Mouse (Mus musculus): ENCODE results near the gene Slc12a8. TPM values are rescaled to one million over a fixed set of nuclear protein-coding genes. Genes with fewer than 3 reads are reported as not detected.

Slc12a8 gene
- total and polyA plus RNA-seq, 3 experiments: 12.2 to 17.4 (median 16.5) TPM

GRCm38 (mm10) chr16:33479926-33480325 lies 37.2 kb upstream of the Slc12a8 start:
- Histone ChIP-seq H3K27me3 (replicated peaks) (no peaks in the 10 kb centered on the region), H3K4me2 (ENCODE audit: insufficient read depth, low read depth, poor library complexity, severe bottlenecking) (no peak overlapping the region), H3K79me2 (replicated peaks; ENCODE audit: control insufficient read depth, extremely low read depth, insufficient read depth, poor library complexity, severe bottlenecking) (no peaks in the 10 kb centered on the region), H3K9me3 (replicated peaks; ENCODE audit: low read length) (no peaks in the 10 kb centered on the region), H3K4me3 (replicated peaks in 1 of 3; ENCODE audit: low read depth in 2 of 3, low read length in 2 of 3, poor library complexity in 1 of 3) (no peak overlapping the region), H3K4me1 (ENCODE audit: control insufficient read depth in 1 of 2, insufficient read depth in 2 of 2) (no peaks in the 10 kb centered on the region), H3K27ac (ENCODE audit: insufficient read depth, low read depth) (no peak overlapping the region), H3K36me3 (replicated peaks in 1 of 2; ENCODE audit: control insufficient read depth in 1 of 2, insufficient read depth in 1 of 2, low read length in 1 of 2) (peaks cover 30 to 75% of the 10 kb centered on the region in 2 experiments), H3K9ac (ENCODE audit: insufficient read depth, low read depth) (no peak overlapping the region)
- in situ Hi-C loops (cut with MboI; ENCODE audit: low pct_ligation_motif_present, low pct_unique_long_range_greater_than_20kb, low sequenced_read_pairs) (no loop called here), dilution Hi-C loops (cut with MboI; ENCODE audit: extremely low pct_ligation_motif_present, extremely low pct_unique_long_range_greater_than_20kb, low sequenced_read_pairs) (no loop called here)
- no peak for TF ChIP-seq UBTF (IDR thresholded peaks at IDR 0.05; ENCODE audit: low read depth, low read length)
- TF ChIP-seq ELF1 (IDR thresholded peaks at IDR 0.05; ENCODE audit: low read depth, low read length): peak; percentile 13; the same call in 1 of the 2 replicates
- DNase-seq (ENCODE audit: extremely low read depth): peak; percentile 15

GRCm38 (mm10) chr16:33481148-33481547 lies 36.0 kb upstream of the Slc12a8 start:
- Histone ChIP-seq H3K27ac (ENCODE audit: insufficient read depth, low read depth) (no peak overlapping the region), H3K9ac (ENCODE audit: insufficient read depth, low read depth) (no peak overlapping the region), H3K27me3 (replicated peaks) (no peaks in the 10 kb centered on the region), H3K4me3 (replicated peaks in 1 of 3; ENCODE audit: low read depth in 2 of 3, low read length in 2 of 3, poor library complexity in 1 of 3) (no peak overlapping the region), H3K36me3 (replicated peaks in 1 of 2; ENCODE audit: control insufficient read depth in 1 of 2, insufficient read depth in 1 of 2, low read length in 1 of 2) (peaks cover 27 to 81% of the 10 kb centered on the region in 2 experiments), H3K4me1 (ENCODE audit: control insufficient read depth in 1 of 2, insufficient read depth in 2 of 2) (no peaks in the 10 kb centered on the region), H3K9me3 (replicated peaks; ENCODE audit: low read length) (no peaks in the 10 kb centered on the region), H3K4me2 (ENCODE audit: insufficient read depth, low read depth, poor library complexity, severe bottlenecking) (no peak overlapping the region), H3K79me2 (replicated peaks; ENCODE audit: control insufficient read depth, extremely low read depth, insufficient read depth, poor library complexity, severe bottlenecking) (no peaks in the 10 kb centered on the region)
- TF ChIP-seq ZNF384 (IDR thresholded peaks at IDR 0.05; ENCODE audit: low read depth, low read length) (no peak), MAZ (IDR thresholded peaks at IDR 0.05; ENCODE audit: low read depth, low read length) (no peak), CTCF (conservative IDR thresholded peaks at IDR 0.05 in 1 of 2, IDR thresholded peaks at IDR 0.05 in 1 of 2; ENCODE audit: low read depth in 2 of 2, low read length in 2 of 2) (peak; percentile 69 to 76), NRF1 (IDR thresholded peaks at IDR 0.05; ENCODE audit: low read depth, low read length) (no peak), RAD21 (IDR thresholded peaks at IDR 0.05; ENCODE audit: low read depth, low read length) (peak; percentile 60), SMC3 (IDR thresholded peaks at IDR 0.05; ENCODE audit: low read depth, low read length) (peak; percentile 51), IRF4 (IDR thresholded peaks at IDR 0.05; ENCODE audit: low read depth, low read length) (no peak), UBTF (IDR thresholded peaks at IDR 0.05; ENCODE audit: low read depth, low read length) (no peak), SIN3A (IDR thresholded peaks at IDR 0.05; ENCODE audit: low read length) (no peak), NELFE (IDR thresholded peaks at IDR 0.05; ENCODE audit: low read depth, low read length) (no peak), USF1 (IDR thresholded peaks at IDR 0.05; ENCODE audit: low read depth, low read length) (no peak), ETS1 (conservative IDR thresholded peaks at IDR 0.05; ENCODE audit: low read depth, low read length) (no peak), MXI1 (IDR thresholded peaks at IDR 0.05; ENCODE audit: low read depth, low read length) (no peak), RCOR1 (conservative IDR thresholded peaks at IDR 0.05; ENCODE audit: low read depth, low read length) (no peak), JUND (conservative IDR thresholded peaks at IDR 0.05; ENCODE audit: low read depth, low read length) (no peak), TCF12 (IDR thresholded peaks at IDR 0.05; ENCODE audit: low read depth, low read length) (no peak), KAT2A (IDR thresholded peaks at IDR 0.05; ENCODE audit: insufficient replicate concordance, low read length) (no peak), USF2 (conservative IDR thresholded peaks at IDR 0.05; ENCODE audit: low read depth, low read length) (no peak)
- in situ Hi-C loops (cut with MboI; ENCODE audit: low pct_ligation_motif_present, low pct_unique_long_range_greater_than_20kb, low sequenced_read_pairs) (no loop called here), dilution Hi-C loops (cut with MboI; ENCODE audit: extremely low pct_ligation_motif_present, extremely low pct_unique_long_range_greater_than_20kb, low sequenced_read_pairs) (no loop called here)
- DNase-seq (ENCODE audit: extremely low read depth): peak; percentile 36
